Mouse (Mus musculus): ENCODE measurements around the gene Hoxd3. TPM values are rescaled to one million over a fixed set of nuclear protein-coding genes. Genes with fewer than 3 reads are reported as not detected.

The Hoxd3 gene
- total RNA-seq, 2 experiments from 2014 or later, result not detected

GRCm38 (mm10) chr2:74692808-74693431, 18.8 kb upstream of the Hoxd3 start:
- DNase-seq, result no peak

GRCm38 (mm10) chr2:74693432-74693827, 18.3 kb upstream of the Hoxd3 start:
- no peak for DNase-seq

- no peak for DNase-seq
These were observed 17.7 kb upstream of the Hoxd3 start for GRCm38 (mm10) chr2:74694066-74694465.

GRCm38 (mm10) chr2:74695383-74695782, 16.3 kb upstream of the Hoxd3 start:
- DNase-seq, result no peak

- no peak for DNase-seq
These were observed 15.8 kb upstream of the Hoxd3 start for GRCm38 (mm10) chr2:74695813-74696430.

GRCm38 (mm10) chr2:74696442-74697335, 15.0 kb upstream of the Hoxd3 start:
- DNase-seq, result no peak

GRCm38 (mm10) chr2:74697567-74698121, 14.1 kb upstream of the Hoxd3 start, which contains the start of gene Hoxd9:
Hoxd9 (plus strand) TSS chr2:74697727.
- peak; percentile 77 for DNase-seq

GRCm38 (mm10) chr2:74698201-74699052, 13.3 kb upstream of the Hoxd3 start:
- DNase-seq, result peak; percentile 73

- DNase-seq, result no peak
These were observed 12.7 kb upstream of the Hoxd3 start for GRCm38 (mm10) chr2:74699053-74699430.

- DNase-seq, result no peak
These were observed 11.8 kb upstream of the Hoxd3 start for GRCm38 (mm10) chr2:74699664-74700545.

- DNase-seq, result no peak
These were observed 11.1 kb upstream of the Hoxd3 start for GRCm38 (mm10) chr2:74700546-74701112.

- no peak for DNase-seq
These were observed 9.5 kb upstream of the Hoxd3 start for GRCm38 (mm10) chr2:74701949-74702819.

GRCm38 (mm10) chr2:74702820-74703219, 8.9 kb upstream of the Hoxd3 start:
- no peak for DNase-seq

GRCm38 (mm10) chr2:74703317-74703716, 8.4 kb upstream of the Hoxd3 start:
- no peak for DNase-seq

GRCm38 (mm10) chr2:74703720-74704392, 7.9 kb upstream of the Hoxd3 start:
- no peak for DNase-seq

- peak; percentile 83 for DNase-seq
These were observed 7.2 kb upstream of the Hoxd3 start, which contains the start of gene Hoxd8 for GRCm38 (mm10) chr2:74704393-74704998. Hoxd8 (plus strand) TSS chr2:74704615.

GRCm38 (mm10) chr2:74704999-74705466, 6.7 kb upstream of the Hoxd3 start:
- DNase-seq, result no peak

Data from gastrocnemius, postnatal 25 days (tissue).